Mouse (Mus musculus): ENCODE measurements around the gene Ptgds. TPM values are rescaled to one million over a fixed set of nuclear protein-coding genes. Genes with fewer than 3 reads are reported as not detected.

Ptgds gene
- total and polyA plus RNA-seq, 2 experiments from 2014 or later = 1,729 to 1,919 TPM

GRCm38 (mm10) chr2:25442682-25443081, 27.2 kb downstream of the Ptgds start:
- Histone ChIP-seq H3K4me3 (ENCODE audit: low read depth, low read length) (no peak overlapping the region), H3K9ac (no peak overlapping the region), H3K4me1 (ENCODE audit: insufficient read depth) (no peaks in the 10 kb centered on the region), H3K27ac (ENCODE audit: low read depth, low read length) (no peak overlapping the region), H3K27me3 (ENCODE audit: insufficient read depth, low read length) (no peaks in the 10 kb centered on the region), H3K36me3 (ENCODE audit: insufficient read depth) (peaks cover 98% of the 10 kb centered on the region), H3K4me2 (ENCODE audit: low read depth) (no peak overlapping the region), H3K9me3 (ENCODE audit: low read length) (no peaks in the 10 kb centered on the region)
- DNase-seq = no peak
- TF ChIP-seq CTCF (IDR thresholded peaks at IDR 0.05; ENCODE audit: low read depth) = no peak
- no peak for ATAC-seq
- 93% methylated on average over 14 of the region's 14 CpGs for WGBS

DNA sequence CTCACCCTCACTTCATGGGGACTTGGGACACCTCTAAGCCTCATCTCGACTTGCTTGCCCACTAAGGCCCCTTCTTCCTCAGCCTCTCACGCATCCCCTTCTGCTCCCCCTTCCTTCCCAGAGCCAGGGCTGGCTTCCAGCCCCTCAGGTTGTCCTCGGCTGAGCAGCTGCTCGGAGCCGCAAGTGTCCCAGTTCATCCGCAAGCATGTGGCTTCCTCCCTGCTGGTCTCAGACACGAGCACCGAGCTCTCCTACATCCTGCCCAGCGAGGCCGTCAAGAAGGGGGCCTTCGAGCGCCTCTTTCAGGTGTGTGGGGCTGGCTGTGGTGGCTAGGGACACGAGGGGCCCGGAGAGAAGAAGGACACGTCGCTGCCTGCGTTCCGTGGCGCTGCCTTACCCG, 28.8 kb downstream of the Ptgds start:
- Histone ChIP-seq H3K4me2 (ENCODE audit: low read depth) (no peak overlapping the region), H3K27ac (ENCODE audit: low read depth, low read length) (no peak overlapping the region), H3K27me3 (ENCODE audit: insufficient read depth, low read length) (no peaks in the 10 kb centered on the region), H3K9ac (no peak overlapping the region), H3K4me1 (ENCODE audit: insufficient read depth) (no peaks in the 10 kb centered on the region), H3K36me3 (ENCODE audit: insufficient read depth) (peaks cover 98% of the 10 kb centered on the region), H3K4me3 (ENCODE audit: low read depth, low read length) (no peak overlapping the region), H3K9me3 (ENCODE audit: low read length) (no peaks in the 10 kb centered on the region)
- TF ChIP-seq CTCF (IDR thresholded peaks at IDR 0.05; ENCODE audit: low read depth) = no peak
- 87% methylated on average over 20 of the region's 20 CpGs for WGBS
- DNase-seq (no peak), ATAC-seq (no peak)

GRCm38 (mm10) chr2:25436286-25436820, 33.5 kb downstream of the Ptgds start:
- DNase-seq = no peak
- WGBS = 96% methylated on average over 10 of the region's 10 CpGs

GRCm38 (mm10) chr2:25434292-25434691, 35.6 kb downstream of the Ptgds start:
- 87% methylated on average over 8 of the region's 8 CpGs for WGBS
- H3K36me3 ChIP-seq (ENCODE audit: insufficient read depth) = peaks cover 63% of the 10 kb centered on the region
- H3K4me3 ChIP-seq (ENCODE audit: low read depth, low read length) = no peak overlapping the region
- H3K9ac ChIP-seq = no peak overlapping the region
- DNase-seq (no peak), ATAC-seq (no peak)
- no peak overlapping the region for H3K27ac ChIP-seq (ENCODE audit: low read depth, low read length)
- H3K4me1 ChIP-seq (ENCODE audit: insufficient read depth) = peaks cover 3% of the 10 kb centered on the region
- H3K27me3 ChIP-seq (ENCODE audit: insufficient read depth, low read length) = no peaks in the 10 kb centered on the region
- no peaks in the 10 kb centered on the region for H3K9me3 ChIP-seq (ENCODE audit: low read length)
- TF ChIP-seq CTCF (IDR thresholded peaks at IDR 0.05; ENCODE audit: low read depth) = no peak
- no peak overlapping the region for H3K4me2 ChIP-seq (ENCODE audit: low read depth)

More at GRCm38 (mm10) chr2:25436286-25436820, 33.5 kb downstream of the Ptgds start:
- Histone ChIP-seq H3K27ac (ENCODE audit: low read depth, low read length) (no peak overlapping the region), H3K4me2 (ENCODE audit: low read depth) (no peak overlapping the region), H3K4me3 (ENCODE audit: low read depth, low read length) (no peak overlapping the region), H3K9ac (no peak overlapping the region), H3K4me1 (ENCODE audit: insufficient read depth) (no peaks in the 10 kb centered on the region), H3K9me3 (ENCODE audit: low read length) (no peaks in the 10 kb centered on the region), H3K27me3 (ENCODE audit: insufficient read depth, low read length) (no peaks in the 10 kb centered on the region), H3K36me3 (ENCODE audit: insufficient read depth) (peaks cover 84% of the 10 kb centered on the region)
- TF ChIP-seq CTCF (IDR thresholded peaks at IDR 0.05; ENCODE audit: low read depth) = no peak
- no peak for ATAC-seq

DNA sequence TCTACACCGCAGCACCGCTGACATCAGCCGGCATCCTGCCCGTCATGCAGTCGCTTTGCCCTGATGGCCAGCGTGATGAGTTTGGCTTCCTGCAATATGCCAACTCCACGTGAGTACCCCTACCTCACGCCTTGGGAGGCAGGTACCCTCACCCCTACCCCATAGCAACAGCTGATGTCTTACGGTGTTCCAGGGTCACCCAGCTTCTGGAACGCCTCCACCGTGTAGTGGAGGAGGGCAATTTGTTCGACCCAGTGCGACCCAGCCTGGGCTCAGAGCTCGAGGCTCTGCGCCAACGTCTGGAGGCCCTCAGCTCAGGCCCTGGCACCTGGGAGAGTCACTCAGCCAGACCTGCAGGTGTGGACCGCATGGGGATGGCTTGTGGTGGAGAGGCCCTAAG, 36.7 kb downstream of the Ptgds start:
- WGBS = 92% methylated on average over 17 of the region's 17 CpGs
- DNase-seq (no peak), ATAC-seq (no peak)
- H3K9me3 ChIP-seq (ENCODE audit: low read length) = no peaks in the 10 kb centered on the region
- peaks cover 4% of the 10 kb centered on the region for H3K4me1 ChIP-seq (ENCODE audit: insufficient read depth)
- no peaks in the 10 kb centered on the region for H3K27me3 ChIP-seq (ENCODE audit: insufficient read depth, low read length)
- no peak overlapping the region for H3K9ac ChIP-seq
- peaks cover 52% of the 10 kb centered on the region for H3K36me3 ChIP-seq (ENCODE audit: insufficient read depth)
- H3K4me3 ChIP-seq (ENCODE audit: low read depth, low read length) = no peak overlapping the region
- no peak overlapping the region for H3K4me2 ChIP-seq (ENCODE audit: low read depth)
- no peak overlapping the region for H3K27ac ChIP-seq (ENCODE audit: low read depth, low read length)
- no peak for TF ChIP-seq CTCF (IDR thresholded peaks at IDR 0.05; ENCODE audit: low read depth)

DNA sequence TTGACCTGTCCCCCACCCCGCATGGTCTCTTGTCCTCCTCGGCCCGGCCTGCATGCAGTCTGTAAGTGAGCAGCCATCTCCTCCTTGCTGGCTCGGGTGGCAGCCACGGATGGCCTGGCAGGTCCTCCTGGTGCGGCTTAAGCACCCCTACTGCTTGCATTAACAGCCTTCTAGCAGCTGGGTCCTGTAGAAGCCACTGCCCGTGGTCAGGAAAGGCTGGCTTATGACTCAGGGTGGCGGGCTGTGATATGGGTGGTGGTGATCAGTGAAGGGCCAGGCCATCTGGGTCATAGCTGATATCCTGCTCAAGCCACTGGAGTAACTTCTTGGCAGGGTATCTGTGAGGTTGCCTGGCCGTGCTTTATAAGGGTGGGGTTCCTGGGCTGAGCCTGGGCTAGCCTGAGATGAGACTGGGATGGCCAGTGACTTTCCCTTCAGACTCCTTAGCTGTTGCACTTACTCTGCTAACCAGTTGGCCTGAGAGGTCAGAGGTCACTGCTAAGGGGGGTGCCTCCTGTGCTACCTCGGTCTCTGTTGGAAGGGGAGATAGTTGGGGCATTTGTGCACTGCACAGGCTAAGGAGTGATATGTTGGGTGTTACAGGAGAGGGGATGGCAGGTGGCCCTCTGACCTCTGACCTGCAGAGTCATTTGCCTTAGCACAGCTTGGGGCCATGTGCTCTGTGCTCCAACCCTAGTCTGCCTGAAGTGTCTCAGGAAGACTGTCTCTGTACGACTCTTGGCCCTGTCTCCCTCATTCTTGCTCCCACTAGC, 37.3 kb downstream of the Ptgds start:
- 87% methylated on average over 11 of the region's 11 CpGs for WGBS
- ATAC-seq = no peak

DNA sequence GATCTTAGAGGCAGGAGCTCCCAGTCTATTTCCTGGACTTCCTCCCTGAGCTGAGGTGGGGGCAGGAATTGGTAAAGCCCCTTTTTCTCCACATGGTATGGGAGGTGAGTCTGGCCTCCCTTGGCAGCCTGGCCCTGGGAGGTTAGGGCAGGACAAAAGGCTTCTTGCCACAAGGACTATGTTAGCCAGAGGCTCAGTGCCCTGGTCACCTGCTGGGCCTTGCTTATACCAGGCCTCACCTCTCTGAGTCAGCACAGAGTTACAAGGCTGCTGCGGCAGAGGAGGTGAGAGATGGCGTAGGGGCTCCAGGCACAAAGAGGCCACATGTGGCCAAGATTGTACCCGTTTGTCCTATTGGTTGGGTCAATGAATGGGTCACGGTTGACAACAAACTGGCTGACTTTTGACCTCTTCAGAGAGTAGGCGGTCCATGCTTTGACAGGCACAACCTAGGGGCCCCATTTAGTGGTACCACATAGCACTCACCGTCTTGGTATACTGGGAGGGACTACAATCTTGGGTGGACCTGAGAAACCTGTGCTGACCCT, 38.5 kb downstream of the Ptgds start:
- no peak overlapping the region for H3K9ac ChIP-seq
- peaks cover 4% of the 10 kb centered on the region for H3K4me1 ChIP-seq (ENCODE audit: insufficient read depth)
- no peak for TF ChIP-seq CTCF (IDR thresholded peaks at IDR 0.05; ENCODE audit: low read depth)
- no peak overlapping the region for H3K4me2 ChIP-seq (ENCODE audit: low read depth)
- DNase-seq = no peak
- H3K27me3 ChIP-seq (ENCODE audit: insufficient read depth, low read length) = no peaks in the 10 kb centered on the region
- no peak overlapping the region for H3K27ac ChIP-seq (ENCODE audit: low read depth, low read length)
- no peak for ATAC-seq
- WGBS = 73% methylated on average over 6 of the region's 6 CpGs
- no peak overlapping the region for H3K4me3 ChIP-seq (ENCODE audit: low read depth, low read length)
- H3K9me3 ChIP-seq (ENCODE audit: low read length) = no peaks in the 10 kb centered on the region
- H3K36me3 ChIP-seq (ENCODE audit: insufficient read depth) = peaks cover 35% of the 10 kb centered on the region

More for the DNA sequence above, 37.3 kb downstream of the Ptgds start:
- H3K9ac ChIP-seq = no peak overlapping the region
- H3K27ac ChIP-seq (ENCODE audit: low read depth, low read length) = no peak overlapping the region
- TF ChIP-seq CTCF (IDR thresholded peaks at IDR 0.05; ENCODE audit: low read depth) = no peak
- DNase-seq = no peak
- H3K27me3 ChIP-seq (ENCODE audit: insufficient read depth, low read length) = no peaks in the 10 kb centered on the region
- peaks cover 46% of the 10 kb centered on the region for H3K36me3 ChIP-seq (ENCODE audit: insufficient read depth)
- H3K4me2 ChIP-seq (ENCODE audit: low read depth) = no peak overlapping the region
- no peak overlapping the region for H3K4me3 ChIP-seq (ENCODE audit: low read depth, low read length)
- peaks cover 4% of the 10 kb centered on the region for H3K4me1 ChIP-seq (ENCODE audit: insufficient read depth)
- no peaks in the 10 kb centered on the region for H3K9me3 ChIP-seq (ENCODE audit: low read length)
